Mouse (Mus musculus) kidney, embryonic 16.5 days (tissue): ENCODE data around the gene Bhlha9. TPM values are rescaled to one million over a fixed set of nuclear protein-coding genes. Genes with fewer than 3 reads are reported as not detected.
A peak's percentile ranks its signal among the peaks of the same experiment; 100 is the strongest.

Source experiments
- ATAC-seq: fragments of 200-750 bp; cut with Nextera tagmentation; 2 replicates; pipeline ENCODE4 v1.8.0; 2017; ENCODE audit warnings: moderate TSS enrichment; ENCODE audit not compliant: low FRiP score, low TSS enrichment
- H3K27ac ChIP-seq: fragments of 300-500 bp; sonication (generic); 2 replicates; pipeline ENCODE4 v1.5.1; 2014; ENCODE audit warnings: low read length
- H3K27me3 ChIP-seq: fragments of 300-500 bp; sonication (generic); 2 replicates; pipeline ENCODE4 v1.6.1; 2014; ENCODE audit warnings: low read length, control low read depth, mixed read lengths; ENCODE audit not compliant: insufficient read depth
- H3K36me3 ChIP-seq: fragments of 300-500 bp; sonication (generic); 2 replicates; pipeline ENCODE4 v1.6.1; 2014; ENCODE audit warnings: low read length, control low read depth, mixed read lengths; ENCODE audit not compliant: insufficient read depth
- H3K4me1 ChIP-seq: fragments of 300-500 bp; sonication (generic); 2 replicates; pipeline ENCODE4 v1.6.1; 2014; ENCODE audit warnings: low read length, control low read depth, mixed read lengths; ENCODE audit not compliant: insufficient read depth
- H3K4me2 ChIP-seq: fragments of 300-500 bp; sonication (generic); replicated peaks from 2 replicates; pipeline ENCODE4 v1.6.1; 2014; ENCODE audit warnings: low read depth, low read length
- H3K4me3 ChIP-seq: fragments of 300-500 bp; sonication (generic); 2 replicates; pipeline ENCODE4 v1.5.1; 2014; ENCODE audit warnings: mild to moderate bottlenecking, low read length
- H3K9ac ChIP-seq: fragments of 300-500 bp; sonication (generic); replicated peaks from 2 replicates; pipeline ENCODE4 v1.6.1; 2014; ENCODE audit warnings: low read length
- H3K9me3 ChIP-seq: fragments of 300-500 bp; sonication (generic); 2 replicates; pipeline ENCODE4 v1.6.1; 2016; ENCODE audit warnings: low read length, control low read depth
- WGBS: fragments of 180-500 bp; shearing (Covaris S2); extraction: QIAGEN DNeasy Blood & Tissue Kit; methylation state at CpG from one replicate; pipeline ENCODE4 v1.1.7; 2014; 5-methylcytosine and 5-hydroxymethylcytosine counted together
- polyA plus RNA-seq: library from polyadenylated mRNA; unstranded; fragments of >200 nt; fragmentation: Nextera tagmentation; extraction: Ambion mirVana; gene quantifications from 2 replicates; pipeline ENCODE4 v1.2.1, GENCODE M21; 2015

Gene Bhlha9
- 0.17 and 0.24 TPM in 2 replicates for polyA plus RNA-seq

DNA sequence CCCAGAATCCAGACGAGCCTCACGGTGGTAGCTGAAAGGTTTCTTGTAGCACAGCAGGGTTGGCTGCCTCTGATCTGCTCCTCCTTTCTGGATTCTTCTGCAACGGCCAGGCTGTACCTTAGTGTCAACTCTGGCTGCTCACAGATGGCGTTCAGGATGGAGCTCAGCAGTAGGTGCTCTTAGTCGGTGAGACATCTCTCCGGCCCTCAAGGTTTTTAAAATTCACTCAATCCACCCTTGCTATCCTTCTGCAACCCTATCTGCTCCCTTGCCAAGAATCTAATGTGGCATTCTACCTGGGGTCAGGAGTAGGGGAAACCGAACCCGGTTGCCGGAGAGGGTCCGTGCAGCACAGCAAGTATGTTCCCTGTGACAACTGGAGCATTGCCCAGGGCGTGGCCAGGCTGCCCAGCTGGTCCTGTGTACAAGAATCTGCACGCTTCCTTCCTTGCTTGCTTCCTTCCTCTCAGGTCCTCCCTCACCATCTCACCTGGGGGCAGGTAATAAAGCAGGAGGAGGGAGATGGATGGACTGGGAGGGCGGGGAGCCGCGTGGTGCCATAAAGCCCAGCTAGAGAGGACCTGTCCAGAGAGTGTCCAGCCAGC, at the start of gene Bhlha9:
TSS of gene Bhlha9 (plus strand) at position 600 of the 605 bp plus-strand sequence.
- Histone ChIP-seq H3K27me3 (peaks cover 59% of the 10 kb centered on the region), H3K9me3 (no peaks in the 10 kb centered on the region), H3K4me3 (peak within 1 kb of the TSS; percentile 47), H3K4me1 (peaks cover 12% of the 10 kb centered on the region), H3K9ac (peak within 1 kb of the TSS; percentile 47), H3K4me2 (peak within 1 kb of the TSS; percentile 75), H3K36me3 (no peaks in the 10 kb centered on the region), H3K27ac (no peak within 1 kb of the TSS)
- no peak for ATAC-seq
- WGBS: 56% methylated on average over 15 of the region's 15 CpGs

DNA sequence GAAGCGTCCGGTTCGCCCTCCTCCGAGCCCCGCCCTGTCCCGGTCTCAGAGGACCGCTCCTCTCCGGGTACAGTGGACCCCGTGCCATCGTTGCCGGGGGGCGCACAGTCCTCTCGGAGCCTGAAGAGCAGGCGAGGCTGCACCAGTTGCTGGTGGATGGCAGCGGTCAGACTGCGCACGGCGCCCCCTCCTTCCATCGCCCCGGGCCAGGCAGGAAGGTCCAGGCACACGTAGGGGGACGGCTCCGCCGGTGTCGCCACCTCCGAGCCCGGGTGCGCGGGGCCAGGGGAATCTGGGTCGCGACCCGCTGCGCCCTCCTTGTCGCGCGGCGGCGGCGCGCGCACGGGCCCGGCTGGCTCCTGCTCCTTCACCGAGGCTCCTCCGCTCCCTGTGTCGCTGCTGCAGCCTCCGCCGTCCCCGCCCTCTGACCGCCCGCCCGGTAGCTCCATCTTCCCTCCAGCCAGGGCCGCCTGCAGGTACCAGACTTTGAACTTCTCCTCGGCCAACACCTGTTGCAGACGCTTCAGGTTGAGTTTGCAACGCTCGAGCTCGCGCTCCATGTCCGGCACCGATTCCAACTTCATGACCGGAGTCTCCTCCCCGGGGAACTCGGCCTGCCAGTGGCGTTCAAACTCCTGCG, 49.6 kb upstream of the Bhlha9 start:
- WGBS: under 1% methylated on average over 54 of the region's 66 CpGs
- ATAC-seq: peak; percentile 35
- Histone ChIP-seq H3K4me3 (peak overlapping the region; percentile 79), H3K4me2 (peak overlapping the region; percentile 90), H3K27ac (peak overlapping the region; percentile 88), H3K4me1 (peaks cover 24% of the 10 kb centered on the region), H3K9me3 (no peaks in the 10 kb centered on the region), H3K27me3 (peaks cover 4% of the 10 kb centered on the region), H3K36me3 (no peaks in the 10 kb centered on the region), H3K9ac (peak overlapping the region; percentile 82)

DNA sequence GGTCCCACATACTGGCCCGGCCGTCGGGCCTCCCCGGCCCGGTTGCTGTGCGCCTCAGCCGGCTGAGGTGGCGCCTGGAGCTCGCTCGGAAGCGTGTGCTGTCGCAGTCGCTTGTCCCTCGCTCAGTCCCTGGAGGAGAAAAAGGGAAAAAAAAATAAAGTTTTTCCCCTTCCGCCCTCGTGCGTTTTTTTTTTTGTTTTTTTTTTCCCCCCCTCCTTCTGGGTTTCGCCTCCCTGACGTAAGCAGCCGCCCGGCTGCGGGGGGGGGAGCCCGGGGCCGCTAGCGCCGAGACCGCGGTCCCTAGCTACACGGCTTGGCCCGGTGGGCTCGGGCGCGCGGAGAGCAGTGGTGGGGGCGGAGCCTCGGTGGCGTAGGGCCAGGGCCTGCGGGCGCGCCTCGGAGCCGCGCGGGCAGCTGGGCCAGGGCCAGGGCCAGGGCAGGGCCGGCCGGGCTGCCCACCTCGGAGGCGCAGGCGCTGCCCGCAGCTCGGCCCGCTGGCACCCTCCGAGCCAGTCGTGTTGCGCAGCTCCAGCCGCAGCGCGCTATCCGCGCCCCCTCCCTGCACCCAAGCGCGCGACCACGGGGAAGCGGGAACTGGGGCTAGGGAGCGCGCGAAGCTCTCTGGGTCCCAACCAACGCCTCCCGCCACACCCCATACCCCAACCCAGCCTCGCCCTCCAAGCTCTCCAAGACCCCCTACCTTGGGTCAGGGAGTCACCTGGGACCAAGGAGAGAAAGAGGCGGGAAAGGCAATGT, 48.9 kb upstream of the Bhlha9 start:
- under 1% methylated on average over 65 of the region's 72 CpGs for WGBS
- peak overlapping the region; percentile 79 for H3K4me3 ChIP-seq
- H3K4me2 ChIP-seq: peak overlapping the region; percentile 90
- peak overlapping the region; percentile 82 for H3K9ac ChIP-seq
- ATAC-seq: peak; percentile 88
- H3K36me3 ChIP-seq: no peaks in the 10 kb centered on the region
- peaks cover 24% of the 10 kb centered on the region for H3K4me1 ChIP-seq
- no peaks in the 10 kb centered on the region for H3K9me3 ChIP-seq
- peaks cover 4% of the 10 kb centered on the region for H3K27me3 ChIP-seq
- peak overlapping the region; percentile 88 for H3K27ac ChIP-seq

DNA sequence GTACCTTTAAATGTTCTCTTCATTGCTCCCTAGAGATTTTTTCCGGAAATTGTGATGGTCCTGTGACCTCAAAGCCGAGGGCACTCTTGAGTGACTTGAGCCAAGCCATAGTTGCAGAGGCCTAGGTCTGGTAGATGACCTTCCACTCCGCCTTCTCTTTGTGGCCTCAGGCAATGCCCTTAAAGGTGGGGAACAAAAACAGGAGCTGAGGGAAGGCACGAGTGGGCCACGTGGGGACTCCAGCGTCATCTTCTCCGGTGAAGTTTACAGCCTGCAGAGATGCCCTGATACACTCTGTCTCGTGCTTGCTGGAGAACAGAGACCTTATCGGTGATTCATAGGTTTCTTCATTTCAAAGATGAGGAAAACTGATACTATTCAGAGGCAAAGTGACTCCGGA, 48.2 kb upstream of the Bhlha9 start:
- H3K4me3 ChIP-seq: peak overlapping the region; percentile 79

DNA sequence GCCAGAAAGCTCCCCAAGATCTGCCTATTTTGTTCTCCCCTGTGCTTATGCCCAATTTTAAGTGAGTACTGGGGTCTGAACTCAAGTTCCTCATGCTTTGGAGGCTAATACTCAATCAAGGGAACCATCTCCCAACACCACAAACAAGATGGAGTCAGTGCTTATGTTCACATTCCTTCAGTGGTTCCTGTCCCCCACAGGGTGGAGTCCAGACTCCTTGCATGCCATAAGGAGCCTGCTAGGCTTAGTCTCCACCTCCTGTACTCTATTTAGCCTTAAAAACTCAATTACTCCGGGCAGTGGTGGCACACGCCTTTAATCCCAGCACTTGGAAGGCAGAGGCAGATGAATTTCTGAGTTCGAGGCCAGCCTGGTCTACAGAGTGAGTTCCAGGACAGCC, 47.4 kb upstream of the Bhlha9 start:
- Histone ChIP-seq H3K9ac (no peak overlapping the region), H3K4me3 (no peak overlapping the region), H3K4me2 (no peak overlapping the region), H3K4me1 (peaks cover 24% of the 10 kb centered on the region), H3K9me3 (no peaks in the 10 kb centered on the region), H3K36me3 (no peaks in the 10 kb centered on the region), H3K27ac (no peak overlapping the region), H3K27me3 (peaks cover 4% of the 10 kb centered on the region)
- no peak for ATAC-seq
- WGBS: 82% methylated on average over 3 of the region's 3 CpGs

More for the DNA sequence above, 48.2 kb upstream of the Bhlha9 start:
- H3K27ac ChIP-seq: peak overlapping the region; percentile 88
- peaks cover 24% of the 10 kb centered on the region for H3K4me1 ChIP-seq
- peaks cover 4% of the 10 kb centered on the region for H3K27me3 ChIP-seq
- ATAC-seq: no peak
- H3K36me3 ChIP-seq: no peaks in the 10 kb centered on the region
- WGBS: 27% methylated on average over 10 of the region's 10 CpGs
- peak overlapping the region; percentile 82; the same call in 1 of the 2 replicates for H3K9ac ChIP-seq
- peak overlapping the region; percentile 90 for H3K4me2 ChIP-seq
- H3K9me3 ChIP-seq: no peaks in the 10 kb centered on the region

DNA sequence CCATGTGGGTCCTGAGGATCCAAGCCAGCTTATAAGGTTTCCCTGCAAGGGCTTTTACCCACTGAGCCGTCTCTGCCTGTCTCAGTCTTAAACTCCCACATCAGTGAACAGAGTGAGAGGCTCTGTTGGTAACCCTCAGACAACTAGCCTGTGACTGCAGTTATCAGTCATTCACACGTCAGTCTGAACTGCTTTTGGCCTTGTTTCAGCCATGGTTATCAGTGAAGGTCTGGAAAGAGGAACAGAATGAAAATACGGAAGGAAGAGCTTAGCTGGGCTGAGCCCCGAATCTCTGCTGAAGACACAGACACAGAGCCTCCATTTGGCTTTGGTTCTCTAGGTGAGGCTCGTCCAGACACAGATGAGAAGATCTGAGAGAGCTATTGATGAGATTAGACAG, 43.7 kb upstream of the Bhlha9 start:
- no peaks in the 10 kb centered on the region for H3K36me3 ChIP-seq
- H3K27ac ChIP-seq: no peak overlapping the region
- peaks cover 14% of the 10 kb centered on the region; the same call in 1 of the 2 replicates for H3K4me1 ChIP-seq
- H3K27me3 ChIP-seq: no peaks in the 10 kb centered on the region
- H3K9ac ChIP-seq: no peak overlapping the region
- H3K9me3 ChIP-seq: no peaks in the 10 kb centered on the region
- no peak overlapping the region for H3K4me2 ChIP-seq
- H3K4me3 ChIP-seq: no peak overlapping the region
- no peak for ATAC-seq
- WGBS: 57% methylated on average over 5 of the region's 5 CpGs

DNA sequence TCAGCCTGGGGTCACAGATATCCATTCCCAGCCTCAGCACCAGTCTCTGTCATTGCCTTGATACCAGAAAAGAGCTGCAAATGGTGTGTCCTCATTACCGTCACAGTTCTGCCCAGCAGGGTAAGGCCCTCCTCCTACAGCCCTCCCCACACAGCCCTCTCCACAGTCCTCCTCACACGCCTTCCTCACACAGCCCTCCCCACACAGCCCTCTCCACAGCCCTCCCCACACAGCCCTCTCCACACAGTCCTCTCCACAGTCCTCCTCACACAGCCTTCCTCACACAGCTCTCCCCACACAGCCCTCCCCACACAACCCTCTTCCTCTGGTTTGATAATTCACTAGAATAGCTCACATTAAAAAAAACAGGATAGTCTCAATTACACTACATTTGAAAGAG, 42.2 kb upstream of the Bhlha9 start:
- Histone ChIP-seq H3K27me3 (no peaks in the 10 kb centered on the region), H3K9ac (no peak overlapping the region), H3K4me2 (no peak overlapping the region), H3K4me1 (peaks cover 8% of the 10 kb centered on the region; the same call in 1 of the 2 replicates), H3K9me3 (no peaks in the 10 kb centered on the region), H3K4me3 (no peak overlapping the region), H3K27ac (peak overlapping the region; percentile 60), H3K36me3 (no peaks in the 10 kb centered on the region)
- ATAC-seq: peak; percentile 77; the same call in 1 of the 2 replicates
- WGBS: 18% methylated on average over 2 of the region's 2 CpGs

DNA sequence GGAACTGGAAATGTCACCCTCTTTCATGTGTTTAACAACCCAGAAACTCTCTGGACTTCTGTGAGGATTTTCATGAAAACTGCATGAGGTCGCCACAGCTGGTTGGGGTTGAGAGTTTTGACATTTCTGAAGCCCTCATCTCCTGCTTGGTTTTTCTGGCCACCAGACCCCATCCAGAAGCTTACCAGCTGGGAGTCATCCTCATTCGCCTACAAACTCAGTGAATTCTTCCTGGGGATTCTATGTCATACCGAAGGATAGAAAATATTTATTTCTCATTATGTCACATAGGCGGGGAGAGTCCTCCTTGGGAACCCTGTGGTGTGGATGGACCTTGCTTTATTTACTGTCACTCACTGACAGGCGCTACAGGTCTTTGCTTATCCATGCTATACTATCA, 41.8 kb upstream of the Bhlha9 start:
- Histone ChIP-seq H3K4me3 (no peak overlapping the region), H3K4me1 (peaks cover 6% of the 10 kb centered on the region; the same call in 1 of the 2 replicates), H3K9me3 (no peaks in the 10 kb centered on the region), H3K4me2 (no peak overlapping the region), H3K36me3 (no peaks in the 10 kb centered on the region), H3K9ac (no peak overlapping the region), H3K27ac (peak overlapping the region; percentile 60), H3K27me3 (no peaks in the 10 kb centered on the region)
- ATAC-seq: no peak
- 61% methylated on average over 5 of the region's 5 CpGs for WGBS

DNA sequence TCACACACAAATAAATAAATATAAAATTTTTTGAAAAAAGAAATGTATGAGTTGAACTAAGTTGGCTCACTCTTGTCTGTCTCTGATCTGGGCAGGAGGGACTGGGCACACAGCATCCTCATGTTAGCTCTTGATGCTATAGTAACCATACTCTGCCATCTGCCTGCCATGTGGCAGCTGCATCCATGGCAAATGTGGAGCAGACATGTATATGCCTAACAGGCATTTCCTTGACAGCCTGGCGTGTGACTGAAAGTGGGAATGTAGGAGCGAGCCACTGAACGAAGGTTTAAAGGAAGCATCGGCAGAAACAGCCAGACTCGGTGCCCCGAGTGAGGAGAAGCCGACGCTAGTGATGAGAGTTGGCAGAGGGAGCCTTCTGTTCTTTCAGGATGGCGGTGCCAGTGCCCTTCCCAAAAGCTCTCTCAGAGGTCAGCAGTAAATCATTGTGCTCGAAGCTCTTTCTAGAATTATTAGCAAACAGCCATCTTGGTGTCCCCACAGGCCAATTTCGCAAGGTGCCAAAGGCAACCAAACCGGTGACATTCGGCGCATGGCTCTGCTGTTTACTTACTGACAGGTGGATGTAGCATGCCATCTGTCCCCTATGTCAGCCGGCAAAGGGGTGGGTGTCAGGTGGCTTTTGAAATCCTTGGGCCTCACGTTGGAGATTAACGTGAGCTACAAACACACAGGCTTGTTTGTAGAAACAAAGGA, 32.8 kb upstream of the Bhlha9 start:
- H3K9ac ChIP-seq: no peak overlapping the region
- peaks cover 5% of the 10 kb centered on the region; the same call in 1 of the 2 replicates for H3K4me1 ChIP-seq
- no peak for ATAC-seq
- 77% methylated on average over 17 of the region's 17 CpGs for WGBS
- H3K9me3 ChIP-seq: no peaks in the 10 kb centered on the region
- no peaks in the 10 kb centered on the region for H3K27me3 ChIP-seq
- no peak overlapping the region for H3K4me2 ChIP-seq
- no peak overlapping the region for H3K4me3 ChIP-seq
- H3K27ac ChIP-seq: no peak overlapping the region
- no peaks in the 10 kb centered on the region for H3K36me3 ChIP-seq
